Mouse (Mus musculus) neural tube, embryonic 15.5 days (tissue): ENCODE results near the gene Olfr1450. TPM values are rescaled to one million over a fixed set of nuclear protein-coding genes. Genes with fewer than 3 reads are reported as not detected.
"Not testable (repeated sequence)": the region's sequence is repeated elsewhere in the genome, so short reads cannot be mapped to it uniquely, and the experiment has no call there.

Source experiments
- ATAC-seq: fragments of 200-750 bp; cut with Nextera tagmentation; 2 replicates; pipeline ENCODE4 v1.8.0; 2017; ENCODE audit warnings: mild to moderate bottlenecking, moderate TSS enrichment, moderate library complexity; ENCODE audit not compliant: low FRiP score
- H3K27ac ChIP-seq: fragments of 300-500 bp; sonication (generic); replicated peaks from 2 replicates; pipeline ENCODE4 v1.5.1; 2015; ENCODE audit warnings: mild to moderate bottlenecking, inconsistent platforms
- H3K27me3 ChIP-seq: fragments of 300-500 bp; sonication (generic); replicated peaks from 2 replicates; pipeline ENCODE4 v1.6.1; 2015; ENCODE audit warnings: inconsistent platforms
- H3K36me3 ChIP-seq: fragments of 300-500 bp; sonication (generic); 2 replicates; pipeline ENCODE4 v1.6.1; 2015; ENCODE audit warnings: inconsistent platforms
- H3K4me1 ChIP-seq: fragments of 300-500 bp; sonication (generic); 2 replicates; pipeline ENCODE4 v1.6.1; 2015; ENCODE audit warnings: inconsistent platforms
- H3K4me2 ChIP-seq: fragments of 300-500 bp; sonication (generic); 2 replicates; pipeline ENCODE4 v1.6.1; 2015; ENCODE audit warnings: inconsistent platforms, mild to moderate bottlenecking, moderate library complexity
- H3K4me3 ChIP-seq: fragments of 300-500 bp; sonication (generic); replicated peaks from 2 replicates; pipeline ENCODE4 v1.5.1; 2015; ENCODE audit warnings: mild to moderate bottlenecking, inconsistent platforms
- H3K9ac ChIP-seq: fragments of 300-500 bp; sonication (generic); replicated peaks from 2 replicates; pipeline ENCODE4 v1.6.1; 2015; ENCODE audit warnings: mild to moderate bottlenecking, inconsistent platforms
- H3K9me3 ChIP-seq: fragments of 300-500 bp; sonication (generic); replicated peaks from 2 replicates; pipeline ENCODE4 v1.6.1; 2016; ENCODE audit warnings: inconsistent platforms
- WGBS: fragments of 180-500 bp; shearing (Covaris S2); methylation state at CpG from one replicate; pipeline ENCODE4 v1.1.7; 2015; ENCODE audit warnings: mixed read lengths; 5-methylcytosine and 5-hydroxymethylcytosine counted together
- polyA plus RNA-seq: library from polyadenylated mRNA; unstranded; fragments of >200 nt; fragmentation: Nextera tagmentation; extraction: Ambion mirVana; gene quantifications from 2 replicates; pipeline ENCODE4 v1.2.1, GENCODE M21; 2015

Olfr1450 gene
- polyA plus RNA-seq = not detected in 2 replicates

- H3K4me3 ChIP-seq = no peak within 1 kb of the TSS
- no peak within 1 kb of the TSS for H3K4me2 ChIP-seq
- H3K36me3 ChIP-seq = no peaks in the 10 kb centered on the region
- H3K27me3 ChIP-seq = no peaks in the 10 kb centered on the region
- ATAC-seq = no peak
- no peaks in the 10 kb centered on the region for H3K4me1 ChIP-seq
- H3K9me3 ChIP-seq = 0 out of 2 replicates have a peak, but pooled peaks cover 3% of the 10 kb centered on the region
- 86% methylated on average over 1 of the region's 1 CpGs for WGBS
- no peak within 1 kb of the TSS for H3K9ac ChIP-seq
- H3K27ac ChIP-seq = no peak within 1 kb of the TSS
These were observed at the start of gene Olfr1450 for GRCm38 (mm10) chr19:12949958-12950357. Gene Olfr1450 (plus strand): TSS chr19:12950258.

DNA sequence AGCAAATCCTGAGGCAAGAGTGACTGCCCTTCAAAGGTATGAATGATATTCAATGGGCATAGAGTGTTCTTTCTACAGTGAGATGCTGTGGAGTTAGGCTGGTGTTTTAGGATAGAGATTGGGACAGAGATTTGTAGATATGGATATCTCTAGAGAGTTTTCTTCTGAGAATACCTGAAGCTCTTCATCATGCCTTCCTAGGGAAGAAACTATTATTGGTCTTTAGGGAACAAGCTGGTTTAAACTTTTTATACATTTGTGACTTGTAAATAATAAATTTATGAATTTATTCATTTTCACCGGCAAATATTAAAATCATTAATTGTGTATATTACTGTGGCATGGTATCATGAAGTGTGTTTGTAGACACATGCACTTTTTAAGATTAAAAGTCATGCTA is 46.4 kb upstream of the Olfr1450 start, which contains the start of gene Olfr1447:
Gene Olfr1447, minus strand, starts transcription at position 101 of the 400 bp plus-strand sequence.
- no peak for ATAC-seq
- 96% methylated on average over 1 of the region's 1 CpGs for WGBS

DNA sequence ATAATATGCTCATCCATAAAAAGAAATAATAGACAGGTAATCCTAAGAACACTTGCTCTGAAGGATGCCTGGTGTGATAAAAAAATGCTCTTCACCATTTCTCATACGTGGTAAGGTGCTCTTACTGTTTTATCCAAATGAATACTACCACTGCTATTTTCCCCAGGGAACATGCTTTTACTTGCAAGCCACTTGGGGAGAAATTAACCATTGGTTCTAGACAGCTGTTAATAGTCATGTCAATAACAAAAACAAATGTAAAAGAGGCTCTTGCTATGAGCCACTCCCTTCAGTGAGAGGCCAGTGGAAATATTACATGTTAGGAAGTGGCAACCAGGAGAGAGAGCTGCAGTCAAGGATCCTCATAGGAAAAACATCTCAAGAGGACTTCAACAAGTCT is 25.7 kb upstream of the Olfr1450 start, which contains the start of gene Olfr1448:
Gene Olfr1448, minus strand, starts transcription at position 101 of the 400 bp plus-strand sequence.
- WGBS = 80% methylated on average over 1 of the region's 1 CpGs
- Histone ChIP-seq H3K9me3 (0 out of 2 replicates have a peak, but pooled peaks cover 1% of the 10 kb centered on the region), H3K4me2 (no peak within 1 kb of the TSS), H3K27ac (no peak within 1 kb of the TSS), H3K27me3 (no peaks in the 10 kb centered on the region), H3K36me3 (no peaks in the 10 kb centered on the region), H3K4me1 (no peaks in the 10 kb centered on the region), H3K4me3 (no peak within 1 kb of the TSS), H3K9ac (no peak within 1 kb of the TSS)
- no peak for ATAC-seq

More for the DNA sequence above, 46.4 kb upstream of the Olfr1450 start, which contains the start of gene Olfr1447:
- H3K36me3 ChIP-seq = no peaks in the 10 kb centered on the region
- H3K4me3 ChIP-seq = no peak within 1 kb of the TSS
- H3K9me3 ChIP-seq = no peaks in the 10 kb centered on the region
- H3K4me2 ChIP-seq = no peak within 1 kb of the TSS
- H3K4me1 ChIP-seq = no peaks in the 10 kb centered on the region
- H3K9ac ChIP-seq = no peak within 1 kb of the TSS
- no peaks in the 10 kb centered on the region for H3K27me3 ChIP-seq
- no peak within 1 kb of the TSS for H3K27ac ChIP-seq

DNA sequence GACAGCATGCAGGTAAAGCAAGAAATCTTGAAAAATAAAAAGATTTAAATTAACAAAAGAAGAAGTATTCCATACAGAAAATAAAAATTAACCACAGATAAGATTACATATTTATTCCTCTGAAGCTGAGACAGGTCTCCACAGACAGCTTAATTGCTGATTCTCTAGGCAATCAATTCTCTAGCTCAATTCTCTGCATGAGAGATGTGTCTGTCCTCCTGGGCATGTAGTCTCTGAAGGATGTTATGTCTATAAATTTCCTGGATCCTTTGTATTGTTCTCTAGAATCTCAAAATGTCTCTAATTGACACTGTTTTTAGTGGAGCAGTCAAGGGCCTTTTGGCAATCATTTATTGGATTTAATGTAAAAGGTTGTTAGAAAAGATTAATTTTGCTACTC is 19.5 kb upstream of the Olfr1450 start, which contains the start of gene Olfr1449:
Gene Olfr1449, plus strand, starts transcription at position 301 of the 400 bp plus-strand sequence.
- Histone ChIP-seq H3K9ac (no peak within 1 kb of the TSS), H3K4me1 (no peaks in the 10 kb centered on the region), H3K4me3 (no peak within 1 kb of the TSS), H3K4me2 (no peak within 1 kb of the TSS), H3K27me3 (no peaks in the 10 kb centered on the region), H3K9me3 (no peaks in the 10 kb centered on the region), H3K27ac (no peak within 1 kb of the TSS), H3K36me3 (no peaks in the 10 kb centered on the region)
- no peak for ATAC-seq

DNA sequence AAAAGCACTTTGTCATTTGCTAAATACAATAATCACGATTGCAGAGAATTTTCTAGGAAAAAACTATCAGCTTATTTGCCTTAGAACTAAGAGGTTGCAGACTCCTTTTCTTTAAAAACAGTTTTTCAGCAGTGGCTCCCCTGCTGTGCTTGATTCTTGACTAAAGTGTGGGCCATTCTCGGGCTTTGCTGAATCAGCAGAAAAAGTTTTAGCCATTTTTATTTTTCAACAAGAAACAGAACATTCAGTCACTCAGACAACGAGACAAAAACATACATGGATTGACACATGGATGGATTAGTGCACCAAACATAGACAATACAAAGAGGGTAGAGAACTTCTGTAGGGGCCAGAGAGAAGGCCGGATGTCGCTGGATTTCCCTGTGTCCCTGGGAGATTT is 20.0 kb downstream of the Olfr1450 start:
- not testable (repeated sequence) for H3K27me3 ChIP-seq, H3K9ac ChIP-seq, H3K27ac ChIP-seq, H3K4me2 ChIP-seq, H3K36me3 ChIP-seq, H3K4me1 ChIP-seq, H3K4me3 ChIP-seq, H3K9me3 ChIP-seq, ATAC-seq
- WGBS = 89% methylated on average over 5 of the region's 5 CpGs

- H3K4me2 ChIP-seq, H3K4me1 ChIP-seq, H3K27me3 ChIP-seq, H3K9me3 ChIP-seq, H3K36me3 ChIP-seq, H3K4me3 ChIP-seq, H3K9ac ChIP-seq, ATAC-seq, H3K27ac ChIP-seq: not testable (repeated sequence)
- WGBS = 94% methylated on average over 4 of the region's 4 CpGs
These were observed 42.3 kb downstream of the Olfr1450 start for GRCm38 (mm10) chr19:12992316-12992715.

GRCm38 (mm10) chr19:12994714-12995113 is 44.7 kb downstream of the Olfr1450 start, which contains the start of gene Olfr1451:
Gene Olfr1451 (plus strand): TSS chr19:12995014.
- no peaks in the 10 kb centered on the region for H3K27me3 ChIP-seq
- H3K9ac ChIP-seq = no peak within 1 kb of the TSS
- H3K9me3 ChIP-seq = peaks cover 6% of the 10 kb centered on the region; the same call in 1 of the 2 replicates
- no peak for ATAC-seq
- no peak within 1 kb of the TSS for H3K27ac ChIP-seq
- H3K36me3 ChIP-seq = no peaks in the 10 kb centered on the region
- no peaks in the 10 kb centered on the region for H3K4me1 ChIP-seq
- H3K4me2 ChIP-seq = no peak within 1 kb of the TSS
- no peak within 1 kb of the TSS for H3K4me3 ChIP-seq
- 79% methylated on average over 2 of the region's 2 CpGs for WGBS

Other genes starting within 250 kb of the Olfr1450 start
- 1.0 and 1.1 TPM in 2 replicates for gene Cntf, start 184.6 kb upstream of the Olfr1450 start, polyA plus RNA-seq
- gene Zfp91, start 154.1 kb upstream of the Olfr1450 start, polyA plus RNA-seq = 12.3 and 12.9 TPM in 2 replicates
- gene Lpxn, start 154.1 kb upstream of the Olfr1450 start, polyA plus RNA-seq = 1.2 and 4.0 TPM in 2 replicates
- gene Gm5244, start 103.6 kb upstream of the Olfr1450 start, polyA plus RNA-seq = not detected in 2 replicates
- not detected in 2 replicates for gene Olfr1444, start 93.0 kb upstream of the Olfr1450 start, polyA plus RNA-seq
- gene Olfr1445, start 66.4 kb upstream of the Olfr1450 start, polyA plus RNA-seq = not detected in 2 replicates
- not detected in 2 replicates for gene Olfr1446, start 56.7 kb upstream of the Olfr1450 start, polyA plus RNA-seq
- not detected in 2 replicates for gene Olfr1447, start 46.5 kb upstream of the Olfr1450 start, polyA plus RNA-seq
- not detected in 2 replicates for gene Olfr1448, start 25.8 kb upstream of the Olfr1450 start, polyA plus RNA-seq
- gene Olfr1449, start 19.4 kb upstream of the Olfr1450 start, polyA plus RNA-seq = not detected in 2 replicates
- gene Olfr1451, start 44.8 kb downstream of the Olfr1450 start, polyA plus RNA-seq = not detected in 2 replicates
- not detected in 2 replicates for gene Olfr1453, start 78.1 kb downstream of the Olfr1450 start, polyA plus RNA-seq
- gene Olfr1454, start 110.4 kb downstream of the Olfr1450 start, polyA plus RNA-seq = not detected in 2 replicates
- gene Olfr1457, start 147.6 kb downstream of the Olfr1450 start, polyA plus RNA-seq = not detected in 2 replicates
- gene Olfr1458, start 156.5 kb downstream of the Olfr1450 start, polyA plus RNA-seq = not detected in 2 replicates
- 0.03 TPM in 1 of 2 replicates, not detected in the other for gene Olfr1459, start 199.3 kb downstream of the Olfr1450 start, polyA plus RNA-seq
- not detected in 2 replicates for gene Olfr1461, start 212.7 kb downstream of the Olfr1450 start, polyA plus RNA-seq
- not detected in 2 replicates for gene Olfr1462, start 235.5 kb downstream of the Olfr1450 start, polyA plus RNA-seq